Mouse (Mus musculus): ENCODE results near the gene Loxl4.
A peak's percentile ranks its signal among the peaks of the same experiment; 100 is the strongest.

DNA sequence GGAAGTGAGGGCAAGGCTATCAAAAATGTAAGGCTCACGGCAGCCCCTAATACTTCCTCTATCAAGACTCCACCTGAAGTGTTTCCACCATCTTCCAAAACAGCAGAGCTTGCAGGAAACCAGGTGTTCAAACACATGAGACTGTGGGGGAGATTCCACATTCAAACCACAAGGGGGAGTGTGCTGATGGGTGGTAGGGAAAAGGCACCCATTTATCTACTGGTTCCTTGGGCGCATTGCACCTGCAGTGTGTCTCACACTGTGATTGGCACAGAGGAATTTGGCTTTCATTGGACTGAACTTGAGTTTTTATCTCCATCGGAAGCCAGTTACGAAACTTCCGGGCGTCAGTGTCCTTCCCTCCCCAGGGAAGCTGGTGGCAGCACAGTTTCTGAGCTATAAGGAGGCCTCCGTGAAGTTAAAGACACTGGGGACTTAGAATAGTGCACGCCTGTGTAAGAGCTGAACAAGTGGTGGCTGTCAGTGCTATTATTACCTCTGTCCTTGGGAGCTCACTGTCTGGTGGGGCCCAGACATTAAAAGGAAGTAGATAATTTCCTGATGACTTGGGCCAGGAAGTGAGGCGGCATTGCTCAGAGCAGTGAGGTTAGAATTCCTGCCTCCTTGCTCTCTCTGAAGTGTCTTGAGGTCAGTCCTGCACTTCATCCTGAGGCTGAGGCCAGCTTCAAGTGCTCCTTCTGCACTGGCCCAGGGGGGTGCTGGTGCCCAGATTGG, 49.0 kb upstream of the Loxl4 start:
- TF ChIP-seq POLR2A (IDR thresholded peaks at IDR 0.05; ENCODE audit: extremely low read depth, insufficient read depth, low read length) (no peak), CTCF (IDR thresholded peaks at IDR 0.05; ENCODE audit: low read depth, low read length) (peak; percentile 36; the same call in 1 of the 2 replicates)

Measured in liver, adult 2 months (tissue).